Mouse (Mus musculus) erythroblast, embryonic 14.5 days (primary cell): ENCODE measurements around the gene B9d2.

Source experiments
- GATA1 ChIP-seq: IDR thresholded peaks from 2 replicates; pipeline ENCODE4 v1.6.1; 2012; ENCODE audit warnings: low read length, inconsistent platforms, mixed read lengths
- TAL1 ChIP-seq: IDR thresholded peaks from 3 replicates; pipeline ENCODE4 v1.6.1; 2012; ENCODE audit warnings: low read length, inconsistent platforms, mixed read lengths

DNA sequence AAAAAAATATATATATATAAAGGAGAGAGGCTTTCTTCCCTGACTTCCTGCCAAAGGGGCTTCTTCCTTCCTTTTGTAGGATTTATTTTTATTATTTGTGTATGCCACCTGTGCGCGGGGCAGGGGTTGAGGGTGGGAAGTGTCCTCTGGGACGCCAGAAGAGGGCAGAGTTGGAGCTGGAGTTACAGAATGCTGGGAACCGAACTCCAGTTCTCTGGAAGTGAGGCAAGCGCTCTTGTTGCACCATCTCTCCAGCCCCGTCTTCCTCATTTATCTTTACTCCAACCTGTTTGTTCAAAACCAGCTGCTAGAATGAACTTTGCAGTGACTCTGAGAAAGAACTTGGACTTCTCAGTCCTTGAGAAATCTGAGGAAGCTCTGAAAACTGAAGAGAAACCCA is 609 bp upstream of the B9d2 start:
- no peak for TF ChIP-seq TAL1
- TF ChIP-seq GATA1: no peak
